Mouse (Mus musculus): ENCODE data around the gene C7.
"Not testable (repeated sequence)": the region's sequence is repeated elsewhere in the genome, so short reads cannot be mapped to it uniquely, and the experiment has no call there.

Gene C7

GRCm38 (mm10) chr15:5063635-5064034 is at the start of gene C7:
Gene C7, minus strand, starts transcription at chr15:5063740.
- DNase-seq (ENCODE audit: extremely low spot score, low read depth, low spot score): no peak

- DNase-seq (ENCODE audit: extremely low spot score, low read depth, low spot score): no peak
Measured at GRCm38 (mm10) chr15:5112651-5113050, 49.1 kb upstream of the C7 start.

GRCm38 (mm10) chr15:5108655-5109040 is 45.1 kb upstream of the C7 start:
- DNase-seq (ENCODE audit: extremely low spot score, low read depth, low spot score): no peak

- no peak for DNase-seq (ENCODE audit: extremely low spot score, low read depth, low spot score)
Measured at GRCm38 (mm10) chr15:5107686-5108654, 44.4 kb upstream of the C7 start, which contains the start of gene Card6. Gene Card6, minus strand, starts transcription at chr15:5108539.

GRCm38 (mm10) chr15:5106293-5106692 is 42.8 kb upstream of the C7 start:
- DNase-seq (ENCODE audit: extremely low spot score, low read depth, low spot score): no peak

- no peak for DNase-seq (ENCODE audit: extremely low spot score, low read depth, low spot score)
Measured at GRCm38 (mm10) chr15:5105891-5106290, 42.4 kb upstream of the C7 start.

GRCm38 (mm10) chr15:5102312-5102711 is 38.8 kb upstream of the C7 start:
- DNase-seq (ENCODE audit: extremely low spot score, low read depth, low spot score): no peak

GRCm38 (mm10) chr15:5097376-5097775 is 33.8 kb upstream of the C7 start:
- DNase-seq (ENCODE audit: extremely low spot score, low read depth, low spot score): no peak

GRCm38 (mm10) chr15:5095534-5096301 is 32.2 kb upstream of the C7 start:
- DNase-seq (ENCODE audit: extremely low spot score, low read depth, low spot score): no peak

- DNase-seq (ENCODE audit: extremely low spot score, low read depth, low spot score): no peak
Measured at GRCm38 (mm10) chr15:5090131-5090530, 26.6 kb upstream of the C7 start.

- no peak for DNase-seq (ENCODE audit: extremely low spot score, low read depth, low spot score)
Measured at GRCm38 (mm10) chr15:5088850-5089608, 25.5 kb upstream of the C7 start.

- DNase-seq (ENCODE audit: extremely low spot score, low read depth, low spot score): no peak
Measured at GRCm38 (mm10) chr15:5086162-5086561, 22.6 kb upstream of the C7 start.

- DNase-seq (ENCODE audit: extremely low spot score, low read depth, low spot score): no peak
Measured at GRCm38 (mm10) chr15:5081235-5081634, 17.7 kb upstream of the C7 start.

GRCm38 (mm10) chr15:5068801-5069518 is 5.4 kb upstream of the C7 start:
- peak; percentile 33 for DNase-seq (ENCODE audit: extremely low spot score, low read depth, low spot score)

GRCm38 (mm10) chr15:5045560-5046284 is 17.8 kb downstream of the C7 start:
- DNase-seq (ENCODE audit: extremely low spot score, low read depth, low spot score): no peak

- DNase-seq (ENCODE audit: extremely low spot score, low read depth, low spot score): no peak
Measured at GRCm38 (mm10) chr15:5029256-5029655, 34.3 kb downstream of the C7 start.

- not testable (repeated sequence) for DNase-seq (ENCODE audit: extremely low spot score, low read depth, low spot score)
Measured at GRCm38 (mm10) chr15:5023479-5024265, 39.9 kb downstream of the C7 start.

GRCm38 (mm10) chr15:5009644-5010107 is 53.9 kb downstream of the C7 start:
- DNase-seq (ENCODE audit: extremely low spot score, low read depth, low spot score): no peak

All from hindlimb bud, embryonic 11.5 days (tissue).